Mouse (Mus musculus): ENCODE data around the gene Fbxo47.
"Not testable (repeated sequence)": the region's sequence is repeated elsewhere in the genome, so short reads cannot be mapped to it uniquely, and the experiment has no call there.

Gene Fbxo47

DNA sequence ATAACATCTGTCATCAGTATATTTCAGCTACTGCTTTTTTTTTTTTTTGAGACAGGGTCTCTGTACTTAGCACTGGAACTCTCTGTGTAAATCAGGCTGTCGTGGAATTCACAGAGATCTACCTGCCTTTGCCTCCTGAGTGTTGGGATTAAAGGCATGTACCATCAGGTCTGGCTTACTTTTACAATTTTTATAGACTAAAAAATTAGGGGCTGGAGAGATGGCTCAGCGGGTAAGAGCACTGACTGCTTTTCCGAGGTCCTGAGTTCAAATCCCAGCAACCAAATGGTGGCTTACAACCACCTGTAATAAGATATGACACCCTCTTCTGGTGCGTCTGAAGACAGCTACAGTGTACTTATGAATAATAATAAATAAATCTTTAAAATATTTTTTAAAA, 3.6 kb downstream of the Fbxo47 start:
- DNase-seq (ENCODE audit: low read depth, low spot score) = no peak

- no peak for DNase-seq (ENCODE audit: low read depth, low spot score)
Observed at GRCm38 (mm10) chr11:97877341-97877740, 6.6 kb downstream of the Fbxo47 start.

DNA sequence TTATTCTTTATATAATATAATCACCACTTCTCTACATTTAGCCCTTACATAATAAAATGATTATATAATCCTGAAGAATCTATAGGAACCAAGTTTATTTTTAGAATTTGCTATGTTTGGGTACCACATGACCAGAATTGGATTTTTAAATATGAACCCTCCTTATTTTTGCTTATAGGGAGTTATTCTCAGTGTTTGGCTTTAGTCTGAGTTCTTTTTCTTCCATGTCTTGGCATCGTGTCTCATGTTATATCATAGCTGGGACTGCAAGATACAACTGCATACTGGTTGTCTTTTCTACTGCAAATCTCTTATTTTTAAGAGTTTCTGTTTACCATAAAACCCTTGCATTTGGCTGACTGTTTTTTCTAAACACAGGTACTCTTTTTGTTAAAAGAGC, 9.6 kb downstream of the Fbxo47 start:
- no peak for DNase-seq (ENCODE audit: low read depth, low spot score)

GRCm38 (mm10) chr11:97872378-97872777, 11.6 kb downstream of the Fbxo47 start:
- DNase-seq (ENCODE audit: low read depth, low spot score) = not testable (repeated sequence)

GRCm38 (mm10) chr11:97867591-97867990, 16.4 kb downstream of the Fbxo47 start:
- DNase-seq (ENCODE audit: low read depth, low spot score) = no peak

DNA sequence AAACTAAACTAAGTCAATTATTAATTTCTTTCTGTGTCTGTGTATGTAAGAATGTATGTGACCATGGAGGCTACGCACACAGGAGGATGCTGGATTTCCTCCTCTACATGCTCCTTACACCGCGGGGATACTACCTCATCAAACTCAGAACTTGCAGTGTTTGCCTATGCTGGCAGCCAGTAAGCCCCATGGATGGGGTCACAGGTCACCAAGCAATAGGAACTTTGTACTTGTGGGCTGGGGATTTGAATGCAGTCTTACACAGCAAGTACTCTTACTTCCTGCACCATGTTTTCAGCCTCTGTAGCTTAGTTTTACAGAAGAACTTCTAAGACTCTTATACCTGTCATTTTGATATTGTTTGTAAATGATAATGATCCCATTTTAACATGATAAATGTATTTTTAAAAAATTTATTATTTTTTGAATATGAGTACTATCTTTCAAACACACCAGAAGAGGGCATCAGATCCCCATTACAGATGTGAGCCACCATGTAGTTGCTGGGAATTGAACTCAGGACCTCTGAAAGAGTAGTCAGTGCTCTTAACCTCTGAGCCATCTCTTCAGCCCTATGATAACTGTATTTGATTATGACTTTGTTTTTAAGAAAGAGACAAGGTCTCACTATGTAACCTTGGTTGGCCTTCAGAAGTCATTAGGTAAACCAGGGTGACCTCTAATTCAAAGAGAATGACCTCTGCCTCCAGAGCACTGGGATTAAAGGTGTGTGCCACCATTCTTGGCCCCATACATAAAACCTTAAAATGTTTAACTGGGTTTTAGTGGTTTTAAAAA, 17.7 kb downstream of the Fbxo47 start:
- DNase-seq (ENCODE audit: low read depth, low spot score) = no peak

GRCm38 (mm10) chr11:97865421-97865820, 18.5 kb downstream of the Fbxo47 start:
- DNase-seq (ENCODE audit: low read depth, low spot score) = no peak

DNA sequence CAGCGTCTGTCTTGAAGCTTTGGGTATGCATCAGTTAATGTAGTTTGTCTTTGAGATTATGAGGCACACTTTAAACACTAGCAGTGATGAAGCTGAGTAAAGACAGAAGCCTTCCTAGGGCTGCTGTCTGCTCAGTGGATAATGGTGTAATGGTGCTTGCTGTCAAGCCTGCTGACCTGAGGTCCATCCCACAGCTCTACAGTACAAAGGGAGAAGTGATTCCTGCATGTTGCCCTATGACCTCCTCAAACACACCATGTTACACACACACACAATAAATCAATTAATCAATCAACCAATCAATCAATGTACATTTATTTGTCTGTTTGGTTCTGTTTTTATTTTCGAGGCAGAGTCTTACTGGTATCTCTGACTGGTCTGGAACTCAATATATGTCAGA, 21.8 kb downstream of the Fbxo47 start:
- no peak for DNase-seq (ENCODE audit: low read depth, low spot score)

DNA sequence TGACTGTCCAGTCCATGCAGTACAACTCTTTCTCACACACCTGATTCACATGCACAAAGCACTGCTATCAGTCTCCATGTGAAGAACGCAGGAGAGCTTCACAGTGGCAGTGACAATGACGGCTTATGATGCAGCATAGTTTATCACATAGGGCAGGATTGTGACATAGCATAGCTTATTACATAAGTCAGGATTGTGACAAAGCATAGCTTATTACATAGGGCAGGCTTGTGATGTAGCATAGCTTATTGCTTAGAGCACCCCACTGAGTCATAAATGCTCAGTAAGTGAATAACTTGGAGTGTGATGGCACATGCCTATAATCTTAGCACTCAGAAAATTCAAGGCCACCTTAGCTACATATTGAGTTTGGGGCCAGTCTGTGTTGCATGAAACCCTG, 28.5 kb downstream of the Fbxo47 start:
- no peak for DNase-seq (ENCODE audit: low read depth, low spot score)

GRCm38 (mm10) chr11:97851601-97852000, 32.4 kb downstream of the Fbxo47 start:
- no peak for DNase-seq (ENCODE audit: low read depth, low spot score)

DNA sequence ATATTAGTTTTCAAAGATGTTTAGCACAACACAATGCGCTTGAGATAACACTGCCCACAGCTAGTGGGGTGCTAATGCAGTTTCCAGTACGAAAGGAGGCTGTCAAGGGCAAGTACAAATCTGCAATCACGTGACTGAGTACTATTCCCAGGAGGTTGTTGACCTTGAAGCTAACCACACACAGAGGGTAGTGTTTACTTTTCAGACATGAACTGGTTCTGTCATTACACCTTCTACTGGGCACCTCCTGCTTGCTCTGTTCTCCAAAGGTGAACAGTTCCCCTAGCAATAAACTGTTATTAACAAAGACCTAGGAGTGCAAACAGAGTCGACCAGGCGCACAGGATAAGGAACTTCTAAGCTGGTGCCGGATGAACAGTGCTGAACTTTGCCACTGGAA, 33.6 kb downstream of the Fbxo47 start:
- DNase-seq (ENCODE audit: low read depth, low spot score) = no peak

DNA sequence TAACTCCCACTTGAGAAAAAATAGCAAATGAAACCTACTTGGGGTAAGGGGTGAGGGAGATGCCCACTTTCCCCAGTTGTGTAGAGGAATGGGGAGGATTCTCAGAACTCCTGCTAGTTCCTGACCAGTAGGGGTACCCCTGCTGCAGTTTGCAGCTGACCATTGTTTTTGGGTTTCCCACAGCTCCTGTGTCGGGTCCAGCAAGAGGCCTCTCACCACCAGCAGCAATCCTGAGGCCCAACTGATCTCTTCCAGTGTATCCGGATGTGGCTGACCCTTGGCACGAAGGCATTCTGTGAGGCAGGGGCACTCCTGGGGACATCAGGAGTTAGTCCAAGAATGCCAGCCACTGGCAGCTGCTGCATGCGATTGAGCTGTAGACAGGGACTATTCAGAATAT, 42.0 kb downstream of the Fbxo47 start:
- DNase-seq (ENCODE audit: low read depth, low spot score) = no peak

DNA sequence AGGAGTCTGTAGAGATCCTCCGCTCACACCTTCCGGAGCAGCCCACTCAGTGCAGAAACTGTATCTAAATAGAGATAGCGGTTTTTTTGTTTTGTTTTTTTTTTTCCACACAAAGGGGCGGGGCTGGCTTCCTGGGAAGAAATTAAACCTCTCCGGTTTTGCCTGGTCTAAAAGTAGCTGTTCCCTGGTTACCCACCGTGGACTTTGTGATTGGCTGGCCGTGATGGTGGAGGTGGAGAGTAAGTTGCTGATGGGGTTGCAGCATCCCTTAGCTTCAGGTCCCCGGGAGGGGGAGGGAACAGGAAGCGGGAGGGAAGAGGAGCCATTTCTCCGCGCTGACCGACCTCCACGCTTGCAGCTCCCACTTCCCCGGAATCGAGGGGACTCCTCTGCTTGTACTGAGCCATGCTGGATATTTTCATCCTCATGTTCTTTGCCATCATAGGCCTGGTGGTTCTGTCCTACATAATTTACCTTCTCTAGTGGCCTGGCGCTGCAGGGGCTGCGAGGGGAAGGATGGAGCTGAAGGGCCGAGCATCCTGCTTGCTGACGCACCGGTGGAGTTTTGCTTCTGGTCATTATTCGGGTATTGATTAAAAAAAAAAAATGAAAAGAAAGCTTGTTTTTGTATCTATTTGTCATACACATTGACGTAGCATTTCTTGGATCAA, 42.8 kb downstream of the Fbxo47 start:
- peak; percentile 59 for DNase-seq (ENCODE audit: low read depth, low spot score)

GRCm38 (mm10) chr11:97840539-97840954, 43.4 kb downstream of the Fbxo47 start, which contains the start of gene B230217C12Rik:
Gene B230217C12Rik, plus strand, starts transcription at chr11:97840780.
- DNase-seq (ENCODE audit: low read depth, low spot score) = peak; percentile 60

DNA sequence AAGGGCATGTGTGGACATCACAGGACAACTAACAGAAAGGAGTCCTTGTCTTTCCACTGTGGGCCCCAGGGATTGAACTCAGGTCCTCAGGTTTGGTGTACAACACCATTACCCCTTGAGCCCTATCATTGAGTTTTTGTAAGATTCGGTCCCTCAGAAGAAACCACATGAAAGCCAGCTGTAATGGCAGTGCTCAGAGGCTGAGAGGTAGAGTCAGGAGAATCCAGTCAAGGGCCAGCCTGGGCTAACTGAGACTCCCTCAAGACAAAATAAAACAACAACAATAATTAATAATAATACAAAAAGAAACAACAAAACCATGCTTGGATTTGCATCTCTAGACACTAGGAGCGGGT, 43.8 kb downstream of the Fbxo47 start:
- DNase-seq (ENCODE audit: low read depth, low spot score) = peak; percentile 44

DNA sequence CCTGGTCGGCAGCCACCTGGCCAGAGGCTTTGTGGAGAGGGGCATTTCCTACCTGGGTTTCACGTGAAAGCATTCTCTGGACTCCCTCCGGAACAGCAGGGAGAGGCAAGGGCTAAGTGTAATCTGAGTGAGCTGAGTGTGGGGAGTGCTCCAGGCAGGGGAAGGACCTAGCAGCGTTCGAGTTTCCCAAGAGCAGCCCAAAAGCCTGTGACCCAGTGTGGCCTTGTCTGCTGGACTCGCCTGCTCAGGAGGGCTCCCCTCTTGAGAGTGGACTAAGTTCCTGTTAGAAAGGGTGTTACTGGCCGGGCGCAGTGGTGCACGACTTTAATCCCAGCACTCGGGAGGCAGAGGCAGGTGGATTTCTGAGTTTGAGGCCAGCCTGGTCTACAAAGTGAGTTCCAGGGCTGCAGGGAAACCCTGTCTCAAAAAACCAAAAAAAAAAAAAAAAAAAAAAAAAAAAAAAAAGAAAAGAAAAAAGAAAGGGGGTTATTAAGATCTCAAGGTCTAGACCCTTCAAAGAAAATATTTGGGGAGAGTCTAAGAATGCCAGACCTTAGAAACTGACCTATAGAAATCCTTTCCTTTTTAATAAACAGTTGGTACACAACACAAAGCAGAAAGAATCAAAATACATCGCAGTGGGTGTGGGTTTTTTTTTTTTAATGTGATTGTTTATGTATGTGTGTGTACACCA, 44.4 kb downstream of the Fbxo47 start:
- no peak for DNase-seq (ENCODE audit: low read depth, low spot score)

DNA sequence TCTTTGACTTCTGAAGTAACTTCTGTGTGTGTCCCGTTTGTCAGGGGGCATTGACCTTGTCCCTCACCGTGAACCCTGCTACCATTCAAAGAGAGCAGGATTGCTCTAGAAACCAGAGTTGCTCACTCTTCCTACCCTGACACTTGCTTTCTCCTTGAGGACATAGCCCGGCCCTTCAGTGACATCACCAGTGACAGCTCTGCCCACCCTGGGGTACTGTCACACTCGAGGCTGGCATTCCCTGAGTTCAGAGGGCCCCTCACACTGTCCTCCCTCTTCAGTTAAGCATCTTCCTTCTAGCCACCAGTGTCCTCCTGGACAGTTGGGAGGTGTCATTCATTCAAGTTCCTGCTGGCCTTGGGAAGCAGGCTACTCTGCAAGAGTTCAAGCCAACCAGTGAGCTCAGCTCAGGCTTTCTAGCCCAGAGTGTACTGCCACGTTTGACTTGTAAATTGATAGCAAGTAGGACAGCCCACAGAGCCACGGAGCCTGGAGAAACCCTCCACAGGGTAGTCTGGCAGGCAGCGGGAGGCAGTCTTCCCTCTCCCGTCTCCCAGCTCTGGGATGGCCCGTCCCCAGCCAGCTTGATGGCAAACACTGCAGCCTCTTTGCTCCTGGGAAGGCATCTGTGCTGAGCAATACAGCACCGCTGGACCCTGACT, 45.0 kb downstream of the Fbxo47 start:
- no peak for DNase-seq (ENCODE audit: low read depth, low spot score)

DNA sequence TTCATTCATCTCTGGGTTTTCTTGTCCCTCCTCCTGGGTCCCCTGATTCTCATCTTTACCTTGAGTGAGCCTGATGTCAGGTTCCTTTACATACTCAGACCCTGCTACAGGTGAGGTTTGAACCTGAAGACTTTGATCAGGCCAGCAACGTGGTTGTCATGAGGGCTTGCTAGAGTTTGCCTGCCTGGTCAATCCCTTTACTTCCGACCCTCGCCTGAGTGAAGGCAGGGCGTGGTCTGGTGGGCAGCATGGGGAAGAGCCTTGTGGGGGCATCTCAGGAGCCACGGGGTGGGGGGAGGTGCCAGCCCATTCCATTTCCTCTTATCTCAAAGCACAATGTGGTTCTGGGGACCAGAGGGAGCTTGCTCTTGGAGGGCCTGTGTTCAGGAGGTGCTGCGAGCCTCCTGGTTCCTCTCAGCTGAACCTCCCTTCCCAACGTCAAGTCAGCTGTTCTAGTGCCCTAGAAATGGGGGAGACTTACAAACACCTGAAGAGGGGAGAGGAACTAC, 46.3 kb downstream of the Fbxo47 start:
- no peak for DNase-seq (ENCODE audit: low read depth, low spot score)

DNA sequence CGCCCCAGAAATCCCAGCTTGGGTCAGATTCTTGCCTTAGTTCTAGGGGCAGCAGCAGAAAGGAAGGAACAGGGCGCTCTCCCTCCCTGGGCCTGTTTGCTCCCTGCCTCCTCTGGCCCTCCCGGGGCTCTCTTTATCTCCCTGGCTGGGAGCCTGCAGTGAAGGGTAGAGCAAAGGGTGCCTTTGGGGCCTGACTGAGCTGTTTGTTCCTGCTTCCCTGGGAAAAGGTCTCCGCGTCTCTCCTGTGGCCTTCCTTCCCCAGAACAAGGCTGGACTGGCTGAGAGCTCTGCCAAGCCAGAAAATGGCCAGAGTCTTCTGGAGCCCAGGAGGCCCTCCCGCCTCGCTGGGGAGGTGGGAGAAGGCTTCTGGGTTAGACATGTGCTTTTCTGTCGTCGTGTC, 46.9 kb downstream of the Fbxo47 start:
- DNase-seq (ENCODE audit: low read depth, low spot score) = not testable (repeated sequence)

- DNase-seq (ENCODE audit: low read depth, low spot score) = peak; percentile 46
Observed at GRCm38 (mm10) chr11:97836541-97836940, 47.4 kb downstream of the Fbxo47 start.

GRCm38 (mm10) chr11:97833352-97833751, 50.6 kb downstream of the Fbxo47 start:
- DNase-seq (ENCODE audit: low read depth, low spot score) = no peak

- DNase-seq (ENCODE audit: low read depth, low spot score) = no peak
Observed at GRCm38 (mm10) chr11:97832001-97832400, 52.0 kb downstream of the Fbxo47 start.

Data from CD4-positive, CD25-positive, alpha-beta regulatory T cell, adult 2 months (primary cell).